Mouse (Mus musculus): ENCODE measurements around the gene Nek7. TPM values are rescaled to one million over a fixed set of nuclear protein-coding genes. Genes with fewer than 3 reads are reported as not detected.

Gene Nek7
- polyA plus RNA-seq, 1 experiment from 2014 or later: 29.4 TPM

GRCm38 (mm10) chr1:138617279-138618011 is 2.5 kb downstream of the Nek7 start:
- H3K36me3 ChIP-seq (ENCODE audit: control insufficient read depth, insufficient read depth, low read length): no peaks in the 10 kb centered on the region
- DNase-seq (ENCODE audit: low spot score) (no peak), ATAC-seq (replicated peaks; ENCODE audit: low FRiP score) (no peak)
- H3K4me1 ChIP-seq (replicated peaks; ENCODE audit: control insufficient read depth, insufficient read depth, low read length): peaks cover 7% of the 10 kb centered on the region; the same call in 1 of the 2 replicates
- H3K9me3 ChIP-seq (ENCODE audit: control insufficient read depth, low read length): no peaks in the 10 kb centered on the region
- H3K27ac ChIP-seq (ENCODE audit: low read depth, low read length): no peak overlapping the region
- H3K4me3 ChIP-seq (ENCODE audit: low read depth, low read length): peak overlapping the region; percentile 91
- H3K4me2 ChIP-seq: peak overlapping the region; percentile 73
- H3K9ac ChIP-seq (ENCODE audit: low read depth, low read length): peak overlapping the region; percentile 55
- 24% methylated on average over 17 of the region's 17 CpGs for WGBS
- no peaks in the 10 kb centered on the region for H3K27me3 ChIP-seq (replicated peaks; ENCODE audit: control insufficient read depth, insufficient read depth, low read length)

- H3K9me3 ChIP-seq (ENCODE audit: control insufficient read depth, low read length): no peaks in the 10 kb centered on the region
- no peak overlapping the region for H3K9ac ChIP-seq (ENCODE audit: low read depth, low read length)
- H3K27me3 ChIP-seq (replicated peaks; ENCODE audit: control insufficient read depth, insufficient read depth, low read length): no peaks in the 10 kb centered on the region
- H3K4me3 ChIP-seq (ENCODE audit: low read depth, low read length): no peak overlapping the region
- no peak overlapping the region for H3K4me2 ChIP-seq
- ATAC-seq (replicated peaks; ENCODE audit: low FRiP score): no peak
- no peak for DNase-seq (ENCODE audit: low spot score)
- H3K36me3 ChIP-seq (ENCODE audit: control insufficient read depth, insufficient read depth, low read length): no peaks in the 10 kb centered on the region
- 74% methylated on average over 3 of the region's 3 CpGs for WGBS
- peaks cover 4% of the 10 kb centered on the region; the same call in 1 of the 2 replicates for H3K4me1 ChIP-seq (replicated peaks; ENCODE audit: control insufficient read depth, insufficient read depth, low read length)
- H3K27ac ChIP-seq (ENCODE audit: low read depth, low read length): no peak overlapping the region
Observed at GRCm38 (mm10) chr1:138615388-138615787, 4.6 kb downstream of the Nek7 start.

GRCm38 (mm10) chr1:138614552-138615287 is 5.2 kb downstream of the Nek7 start:
- Histone ChIP-seq H3K27ac (ENCODE audit: low read depth, low read length) (no peak overlapping the region), H3K4me1 (replicated peaks; ENCODE audit: control insufficient read depth, insufficient read depth, low read length) (peaks cover 4% of the 10 kb centered on the region; the same call in 1 of the 2 replicates), H3K4me2 (no peak overlapping the region), H3K9me3 (ENCODE audit: control insufficient read depth, low read length) (no peaks in the 10 kb centered on the region), H3K36me3 (ENCODE audit: control insufficient read depth, insufficient read depth, low read length) (no peaks in the 10 kb centered on the region), H3K27me3 (replicated peaks; ENCODE audit: control insufficient read depth, insufficient read depth, low read length) (no peaks in the 10 kb centered on the region), H3K4me3 (ENCODE audit: low read depth, low read length) (no peak overlapping the region), H3K9ac (ENCODE audit: low read depth, low read length) (no peak overlapping the region)
- WGBS: 68% methylated on average over 6 of the region's 6 CpGs
- DNase-seq (ENCODE audit: low spot score): no peak
- no peak for ATAC-seq (replicated peaks; ENCODE audit: low FRiP score)

- ATAC-seq (replicated peaks; ENCODE audit: low FRiP score) (no peak), DNase-seq (ENCODE audit: low spot score) (no peak)
- Histone ChIP-seq H3K9ac (ENCODE audit: low read depth, low read length) (no peak overlapping the region), H3K27ac (ENCODE audit: low read depth, low read length) (no peak overlapping the region), H3K4me1 (replicated peaks; ENCODE audit: control insufficient read depth, insufficient read depth, low read length) (peaks cover 1% of the 10 kb centered on the region; the same call in 1 of the 2 replicates), H3K27me3 (replicated peaks; ENCODE audit: control insufficient read depth, insufficient read depth, low read length) (no peaks in the 10 kb centered on the region), H3K36me3 (ENCODE audit: control insufficient read depth, insufficient read depth, low read length) (no peaks in the 10 kb centered on the region), H3K4me3 (ENCODE audit: low read depth, low read length) (no peak overlapping the region), H3K9me3 (ENCODE audit: control insufficient read depth, low read length) (no peaks in the 10 kb centered on the region), H3K4me2 (no peak overlapping the region)
- WGBS: 90% methylated on average over 1 of the region's 1 CpGs
Observed at GRCm38 (mm10) chr1:138612177-138612576, 7.8 kb downstream of the Nek7 start.

- Histone ChIP-seq H3K9ac (ENCODE audit: low read depth, low read length) (no peak overlapping the region), H3K9me3 (ENCODE audit: control insufficient read depth, low read length) (no peaks in the 10 kb centered on the region), H3K27me3 (replicated peaks; ENCODE audit: control insufficient read depth, insufficient read depth, low read length) (no peaks in the 10 kb centered on the region), H3K4me2 (no peak overlapping the region), H3K4me1 (replicated peaks; ENCODE audit: control insufficient read depth, insufficient read depth, low read length) (no peaks in the 10 kb centered on the region; the same call in 1 of the 2 replicates), H3K36me3 (ENCODE audit: control insufficient read depth, insufficient read depth, low read length) (no peaks in the 10 kb centered on the region), H3K4me3 (ENCODE audit: low read depth, low read length) (no peak overlapping the region), H3K27ac (ENCODE audit: low read depth, low read length) (no peak overlapping the region)
- DNase-seq (ENCODE audit: low spot score): no peak
- 82% methylated on average over 12 of the region's 12 CpGs for WGBS
- no peak for ATAC-seq (replicated peaks; ENCODE audit: low FRiP score)
Observed at GRCm38 (mm10) chr1:138609176-138609575, 10.8 kb downstream of the Nek7 start.

- ATAC-seq (replicated peaks; ENCODE audit: low FRiP score) (no peak), DNase-seq (ENCODE audit: low spot score) (no peak)
- no peaks in the 10 kb centered on the region for H3K27me3 ChIP-seq (replicated peaks; ENCODE audit: control insufficient read depth, insufficient read depth, low read length)
- H3K4me3 ChIP-seq (ENCODE audit: low read depth, low read length): no peak overlapping the region
- no peak overlapping the region for H3K9ac ChIP-seq (ENCODE audit: low read depth, low read length)
- H3K9me3 ChIP-seq (ENCODE audit: control insufficient read depth, low read length): no peaks in the 10 kb centered on the region
- H3K27ac ChIP-seq (ENCODE audit: low read depth, low read length): no peak overlapping the region
- WGBS: 92% methylated on average over 7 of the region's 7 CpGs
- no peaks in the 10 kb centered on the region; the same call in 1 of the 2 replicates for H3K4me1 ChIP-seq (replicated peaks; ENCODE audit: control insufficient read depth, insufficient read depth, low read length)
- no peak overlapping the region for H3K4me2 ChIP-seq
- H3K36me3 ChIP-seq (ENCODE audit: control insufficient read depth, insufficient read depth, low read length): no peaks in the 10 kb centered on the region
Observed at GRCm38 (mm10) chr1:138608336-138608735, 11.6 kb downstream of the Nek7 start.

GRCm38 (mm10) chr1:138607862-138608261 is 12.1 kb downstream of the Nek7 start:
- H3K4me2 ChIP-seq: no peak overlapping the region
- no peak overlapping the region for H3K27ac ChIP-seq (ENCODE audit: low read depth, low read length)
- WGBS: 91% methylated on average over 7 of the region's 7 CpGs
- H3K36me3 ChIP-seq (ENCODE audit: control insufficient read depth, insufficient read depth, low read length): no peaks in the 10 kb centered on the region
- ATAC-seq (replicated peaks; ENCODE audit: low FRiP score) (no peak), DNase-seq (ENCODE audit: low spot score) (no peak)
- H3K4me3 ChIP-seq (ENCODE audit: low read depth, low read length): no peak overlapping the region
- no peaks in the 10 kb centered on the region for H3K27me3 ChIP-seq (replicated peaks; ENCODE audit: control insufficient read depth, insufficient read depth, low read length)
- H3K4me1 ChIP-seq (replicated peaks; ENCODE audit: control insufficient read depth, insufficient read depth, low read length): no peaks in the 10 kb centered on the region; the same call in 1 of the 2 replicates
- no peaks in the 10 kb centered on the region for H3K9me3 ChIP-seq (ENCODE audit: control insufficient read depth, low read length)
- H3K9ac ChIP-seq (ENCODE audit: low read depth, low read length): no peak overlapping the region

- H3K36me3 ChIP-seq (ENCODE audit: control insufficient read depth, insufficient read depth, low read length): no peaks in the 10 kb centered on the region
- no peak overlapping the region for H3K27ac ChIP-seq (ENCODE audit: low read depth, low read length)
- no peaks in the 10 kb centered on the region for H3K9me3 ChIP-seq (ENCODE audit: control insufficient read depth, low read length)
- H3K4me2 ChIP-seq: no peak overlapping the region
- H3K27me3 ChIP-seq (replicated peaks; ENCODE audit: control insufficient read depth, insufficient read depth, low read length): no peaks in the 10 kb centered on the region
- no peak for DNase-seq (ENCODE audit: low spot score)
- no peak overlapping the region for H3K4me3 ChIP-seq (ENCODE audit: low read depth, low read length)
- H3K9ac ChIP-seq (ENCODE audit: low read depth, low read length): no peak overlapping the region
- ATAC-seq (replicated peaks; ENCODE audit: low FRiP score): 0 out of 2 replicates have a peak, but pooled peaks have one; percentile 12
- WGBS: 75% methylated on average over 8 of the region's 8 CpGs
- no peaks in the 10 kb centered on the region; the same call in 1 of the 2 replicates for H3K4me1 ChIP-seq (replicated peaks; ENCODE audit: control insufficient read depth, insufficient read depth, low read length)
Observed at GRCm38 (mm10) chr1:138606771-138607170, 13.2 kb downstream of the Nek7 start.

Measured in liver, embryonic 11.5 days (tissue).